Mouse (Mus musculus) naive thymus-derived CD4-positive, alpha-beta T cell, adult 2 months (primary cell): ENCODE measurements around the gene Zdhhc19.
"Not testable (repeated sequence)": the region's sequence is repeated elsewhere in the genome, so short reads cannot be mapped to it uniquely, and the experiment has no call there.

Source experiments
- DNase-seq: peaks from one replicate; pipeline ENCODE4 v3.0.0-alpha.2; 2011; ENCODE audit warnings: low read depth

Gene Zdhhc19

DNA sequence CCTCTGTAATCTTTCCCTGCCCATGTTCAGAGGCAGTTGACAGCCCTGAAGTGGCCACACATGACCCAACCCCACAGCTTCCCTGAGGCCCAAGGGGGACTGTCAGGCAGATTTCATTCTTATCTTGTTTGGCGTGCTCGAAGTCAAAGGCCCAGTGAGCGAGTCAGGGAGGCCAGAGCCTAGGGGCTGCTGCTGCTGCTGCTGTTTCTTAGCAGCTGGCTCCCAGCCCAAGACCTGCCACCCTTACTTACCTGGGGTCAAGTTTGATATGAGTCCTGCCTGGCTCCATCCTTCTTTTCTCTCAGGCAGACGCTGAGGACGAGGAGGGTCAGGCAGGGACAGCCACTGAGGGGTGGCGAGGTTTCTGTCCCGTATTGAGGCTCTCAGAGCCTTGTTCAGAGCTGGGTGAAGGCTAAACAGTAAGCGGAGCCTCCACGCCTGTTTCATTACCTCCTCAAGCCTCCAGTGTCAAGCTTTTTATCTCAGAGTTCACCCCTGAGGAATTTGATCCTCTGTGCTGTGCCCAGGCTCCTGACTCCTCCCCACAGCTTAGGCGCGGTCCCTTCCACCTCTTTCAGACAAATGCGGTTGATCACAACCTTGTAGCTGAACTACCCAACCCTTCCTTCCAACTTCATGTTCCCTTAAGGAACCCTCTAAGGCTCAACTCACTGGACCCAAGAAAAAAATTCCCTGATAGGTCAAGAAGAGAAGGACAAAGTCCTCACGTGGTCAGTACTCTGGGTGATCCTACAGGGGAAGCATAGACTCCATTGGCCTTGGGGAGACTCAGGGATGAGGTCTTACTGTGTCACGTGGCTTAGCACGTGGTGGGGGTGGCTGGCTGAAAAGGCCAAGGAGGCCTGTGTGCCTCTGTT, 8.6 kb upstream of the Zdhhc19 start, which contains the start of gene Slc51a:
Gene Slc51a, minus strand, starts transcription at position 646 of the 878 bp plus-strand sequence.
- no peak for DNase-seq

DNA sequence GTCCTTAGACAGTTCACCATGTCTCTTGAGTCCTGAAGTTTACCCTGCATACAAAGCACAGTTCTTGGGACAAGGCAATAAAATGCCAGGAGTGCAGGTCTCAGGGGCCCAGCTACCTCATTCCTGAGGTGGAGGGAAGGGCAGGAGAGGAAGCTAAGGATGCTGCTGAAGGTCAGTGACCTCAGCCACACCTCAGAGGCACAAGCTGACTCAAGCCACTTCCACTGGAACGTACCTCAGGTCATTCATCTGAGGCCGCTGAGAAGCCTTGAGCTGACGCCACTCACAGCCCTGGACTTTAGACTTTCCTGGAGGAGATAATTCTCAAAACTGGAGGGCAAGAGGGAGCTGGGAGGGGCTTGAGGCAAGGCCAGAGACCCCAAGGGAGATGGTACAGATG, 7.1 kb upstream of the Zdhhc19 start:
- DNase-seq: no peak

DNA sequence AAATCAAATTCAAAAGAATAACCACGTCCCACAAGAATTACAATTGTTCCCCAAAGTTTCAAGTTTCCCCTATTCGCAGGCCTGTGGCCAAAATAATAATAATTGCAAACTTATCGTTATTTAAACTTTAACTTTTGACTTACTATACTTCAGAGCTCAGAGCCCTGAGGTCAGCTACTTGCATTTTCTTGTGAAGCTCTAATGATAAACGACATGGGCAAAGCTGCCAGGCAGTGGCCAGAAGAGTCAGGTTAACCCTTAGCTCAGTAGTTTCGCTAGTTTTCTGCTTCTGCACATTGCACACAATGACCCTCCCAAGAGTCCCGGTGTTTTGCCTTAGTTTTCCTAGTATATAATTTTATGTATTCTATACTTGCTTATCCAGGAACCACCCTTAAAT, 1.7 kb upstream of the Zdhhc19 start:
- DNase-seq: not testable (repeated sequence)

DNA sequence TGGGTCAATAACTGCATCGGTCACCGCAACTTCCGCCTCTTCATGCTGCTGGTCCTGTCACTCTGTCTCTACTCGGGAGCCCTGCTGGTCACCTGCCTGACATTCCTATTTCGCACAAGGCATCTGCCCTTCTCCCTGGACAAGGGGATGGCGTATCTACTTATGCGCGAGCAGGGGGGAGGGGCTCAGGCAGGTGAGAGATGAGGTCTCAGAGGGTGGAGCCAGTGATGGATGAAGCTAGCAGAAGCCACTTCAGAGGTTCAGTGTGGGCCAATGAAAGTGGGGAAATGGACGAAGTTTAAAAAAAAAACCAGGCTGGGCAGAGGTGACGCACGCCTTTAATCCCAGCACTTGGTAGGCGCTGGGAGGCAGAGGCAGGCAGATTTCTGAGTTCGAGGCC, 2.9 kb downstream of the Zdhhc19 start:
- DNase-seq: no peak

- peak; percentile 85 for DNase-seq
These were observed 3.5 kb downstream of the Zdhhc19 start for GRCm38 (mm10) chr16:32499430-32500037.

GRCm38 (mm10) chr16:32501459-32501858, 5.4 kb downstream of the Zdhhc19 start:
- no peak for DNase-seq

- DNase-seq: no peak
These were observed 6.7 kb downstream of the Zdhhc19 start for GRCm38 (mm10) chr16:32502621-32503335.

DNA sequence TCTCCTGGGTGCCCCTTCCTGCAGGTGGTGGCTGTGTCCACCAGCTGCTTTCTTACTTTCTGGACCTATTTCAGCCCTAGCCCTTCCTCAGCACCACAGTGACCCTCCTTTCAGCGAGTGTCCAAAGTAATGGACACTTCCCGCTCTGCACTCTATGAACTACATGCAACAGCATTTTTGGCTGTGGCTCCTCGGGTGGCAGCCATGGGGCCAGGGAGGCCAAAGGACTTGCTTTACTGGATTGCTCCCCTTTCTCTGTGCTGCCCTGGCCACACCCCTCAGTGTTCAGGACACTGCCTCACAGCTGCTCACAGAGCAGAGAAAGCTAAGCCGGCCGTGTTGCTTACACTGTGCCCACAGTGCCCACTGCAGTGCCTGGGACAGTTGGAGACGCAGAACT, 7.6 kb downstream of the Zdhhc19 start:
- no peak for DNase-seq

DNA sequence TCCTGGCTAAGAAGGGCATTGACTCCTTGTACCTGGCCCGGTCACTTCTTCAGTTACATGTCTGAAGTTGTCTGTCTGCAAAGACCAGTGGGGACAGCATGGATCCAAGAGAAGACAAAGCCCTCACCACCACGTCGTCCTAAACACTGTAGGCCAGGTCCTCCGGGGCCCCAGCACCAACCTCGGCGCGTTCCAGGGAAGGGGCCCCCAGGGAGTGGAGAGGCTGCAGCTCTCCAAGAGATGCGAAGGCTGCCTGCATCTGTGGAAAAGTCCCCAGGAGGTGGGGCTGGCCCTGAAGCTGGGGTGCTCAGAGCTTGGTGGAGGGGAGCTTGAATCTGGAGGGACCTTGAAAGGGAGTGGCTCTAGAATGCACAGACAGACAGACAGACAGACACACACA, 10.2 kb downstream of the Zdhhc19 start:
- DNase-seq: no peak

DNA sequence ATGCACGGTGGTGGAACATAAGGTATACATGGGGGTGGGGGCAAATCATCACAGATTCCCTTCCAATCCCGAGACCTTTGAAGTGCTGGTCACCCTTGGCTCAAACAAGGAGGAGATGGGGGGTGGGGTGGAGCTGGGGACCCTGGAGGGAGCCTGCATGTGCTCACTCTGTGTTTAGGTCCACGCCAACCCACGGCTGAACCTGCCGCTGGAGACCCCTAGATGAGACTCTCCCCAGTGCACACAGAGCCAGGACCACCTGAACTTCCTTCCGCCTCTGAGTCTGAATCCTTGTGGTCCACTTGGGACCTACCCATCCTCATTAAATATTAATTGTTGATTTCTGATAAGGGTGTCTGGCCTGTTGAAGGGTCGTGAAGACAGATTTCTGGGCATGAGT, 10.8 kb downstream of the Zdhhc19 start:
- DNase-seq: no peak

DNA sequence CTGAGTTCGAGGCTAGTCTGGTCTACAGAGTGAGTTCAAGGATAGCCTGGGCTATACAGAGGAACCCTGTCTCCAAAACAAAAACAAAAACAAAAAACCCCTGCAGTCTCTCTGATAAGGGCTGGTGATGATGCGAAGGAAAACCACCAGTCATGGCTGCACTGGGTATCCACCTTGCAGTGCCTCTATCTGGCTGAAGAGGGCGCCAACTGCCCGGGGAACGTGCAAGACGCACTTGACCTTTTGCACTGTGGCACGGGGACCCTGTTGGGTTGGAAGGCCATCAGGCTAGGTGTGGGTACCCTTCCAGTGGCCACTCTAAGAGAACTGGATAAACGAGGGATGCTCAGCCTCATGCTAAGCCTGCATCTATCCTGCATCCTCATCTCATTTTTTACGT, 11.3 kb downstream of the Zdhhc19 start:
- peak; percentile 75 for DNase-seq

- no peak for DNase-seq
These were observed 12.0 kb downstream of the Zdhhc19 start for GRCm38 (mm10) chr16:32508035-32508434.

GRCm38 (mm10) chr16:32508506-32509065, 12.5 kb downstream of the Zdhhc19 start:
- no peak for DNase-seq

- DNase-seq: no peak
These were observed 13.2 kb downstream of the Zdhhc19 start for GRCm38 (mm10) chr16:32509066-32509942.

GRCm38 (mm10) chr16:32510399-32511337, 14.6 kb downstream of the Zdhhc19 start:
- no peak for DNase-seq

DNA sequence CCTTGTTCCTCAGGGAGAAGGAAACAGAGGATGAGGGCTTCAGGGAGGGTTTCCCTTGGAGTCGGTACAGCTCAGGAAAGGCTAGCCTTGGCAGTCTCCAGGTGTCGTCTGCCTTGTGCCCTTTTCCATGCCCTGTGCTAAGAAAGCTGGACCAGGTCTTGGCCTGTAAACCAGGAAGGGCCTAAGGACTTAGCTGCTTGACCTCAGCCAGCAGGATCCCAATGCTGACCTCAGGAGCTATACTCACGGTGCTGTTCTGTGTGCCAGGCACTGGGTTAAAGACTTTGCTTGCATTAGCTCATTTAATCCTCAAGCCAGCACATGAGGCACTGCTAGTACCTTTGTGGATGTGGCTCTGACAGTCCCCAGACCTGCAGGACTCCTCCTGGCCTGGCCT, 15.3 kb downstream of the Zdhhc19 start:
- DNase-seq: no peak

- no peak for DNase-seq
These were observed 15.9 kb downstream of the Zdhhc19 start for GRCm38 (mm10) chr16:32511827-32512490.

DNA sequence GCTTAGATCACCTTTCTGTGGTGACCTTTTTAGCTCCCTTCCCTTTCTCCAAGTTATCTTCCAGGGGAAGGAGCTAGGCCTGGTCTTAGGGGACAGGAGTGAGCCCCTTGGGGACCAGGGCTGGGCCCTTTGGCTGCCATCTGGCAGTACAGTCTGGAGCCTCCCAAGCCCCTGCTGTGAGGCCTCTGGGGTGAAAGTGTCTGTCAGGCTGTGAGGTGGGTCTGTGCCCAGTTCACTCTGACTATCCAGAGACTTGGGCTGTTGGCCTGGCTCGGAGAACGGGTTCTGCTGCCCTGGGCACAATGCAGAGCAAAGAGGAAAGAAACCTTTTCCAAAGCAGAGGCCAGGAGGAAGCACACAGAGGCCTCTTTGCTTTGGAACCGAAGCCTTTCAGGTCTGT, 16.9 kb downstream of the Zdhhc19 start:
- DNase-seq: no peak

GRCm38 (mm10) chr16:32513401-32513800, 17.3 kb downstream of the Zdhhc19 start:
- DNase-seq: no peak

DNA sequence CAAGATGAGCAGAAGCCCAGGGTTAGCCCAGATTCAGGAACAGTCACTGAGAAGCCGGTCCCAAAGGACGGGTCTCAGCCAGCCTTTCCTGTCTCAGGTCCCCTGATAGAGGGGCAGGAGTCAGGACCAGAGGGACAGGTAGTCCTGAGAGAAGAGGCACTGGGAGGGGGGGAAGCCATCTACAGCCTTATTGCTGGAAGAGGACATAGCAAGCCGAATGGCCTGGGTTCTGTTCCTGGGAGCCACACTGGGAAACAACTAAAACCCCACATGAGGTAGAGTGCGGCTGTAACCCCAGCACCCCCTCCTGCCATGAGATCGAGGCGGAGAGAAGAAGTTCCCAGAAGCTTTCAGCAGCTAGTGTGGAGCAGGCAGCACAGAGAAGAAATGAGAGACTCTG, 17.9 kb downstream of the Zdhhc19 start:
- DNase-seq: no peak
